Mouse (Mus musculus) CH12.LX (cell line): ENCODE results near the gene 4921504E06Rik. TPM values are rescaled to one million over a fixed set of nuclear protein-coding genes. Genes with fewer than 3 reads are reported as not detected.

Experiments used
- DNase-seq: peaks from one replicate; pipeline ENCODE4 v3.0.0-alpha.2; 2013; ENCODE audit errors: extremely low read depth
- H3K27ac ChIP-seq: 2 replicates; pipeline ENCODE4 v1.5.1; 2012; ENCODE audit warnings: low read depth, mild to moderate bottlenecking, control low read depth, moderate library complexity; ENCODE audit not compliant: insufficient read depth
- H3K27me3 ChIP-seq: replicated peaks from 2 replicates; pipeline ENCODE3; 2012; ENCODE audit warnings: inconsistent platforms
- H3K36me3 ChIP-seq, 2 experiments: replicated peaks in 1 of 2; 2 replicates each; pipeline versions ENCODE3 to v1.6.1; 2012; ENCODE audit warnings: inconsistent platforms in 1 of 2, low read length in 1 of 2, mild to moderate bottlenecking in 1 of 2, mixed read lengths in 1 of 2, moderate library complexity in 1 of 2; ENCODE audit not compliant: control insufficient read depth in 1 of 2, insufficient read depth in 1 of 2
- H3K4me1 ChIP-seq, 2 experiments: 2 replicates each; pipeline ENCODE4 v1.6.1; 2012; ENCODE audit warnings: inconsistent platforms in 1 of 2, moderate library complexity in 1 of 2; ENCODE audit not compliant: insufficient read depth in 2 of 2, control insufficient read depth in 1 of 2
- H3K4me2 ChIP-seq: 2 replicates; pipeline ENCODE4 v1.6.1; 2012; ENCODE audit warnings: low read depth, mild to moderate bottlenecking, control low read depth; ENCODE audit not compliant: poor library complexity, insufficient read depth, severe bottlenecking
- H3K4me3 ChIP-seq, 3 experiments: fragments of 150-350 bp in 1 of 3; sonication (generic) in 1 of 3; replicated peaks in 1 of 3; 2 replicates each; pipeline versions ENCODE3 to v1.5.1; 2011 to 2012; ENCODE audit warnings: low read depth in 2 of 3, low read length in 2 of 3, mild to moderate bottlenecking in 2 of 3, moderate library complexity in 2 of 3, control low read depth in 1 of 3, improper control_type of control experiment in 1 of 3, inconsistent platforms in 1 of 3, mixed read lengths in 1 of 3; ENCODE audit not compliant: poor library complexity in 1 of 3
- H3K79me2 ChIP-seq: replicated peaks from 2 replicates; pipeline ENCODE4 v1.6.1; 2012; ENCODE audit warnings: mild to moderate bottlenecking, moderate library complexity; ENCODE audit not compliant: control insufficient read depth, poor library complexity, insufficient read depth, severe bottlenecking; ENCODE audit errors: extremely low read depth
- H3K9ac ChIP-seq: 2 replicates; pipeline ENCODE4 v1.6.1; 2012; ENCODE audit warnings: low read depth, mild to moderate bottlenecking, control low read depth, moderate library complexity; ENCODE audit not compliant: insufficient read depth
- H3K9me3 ChIP-seq: replicated peaks from 2 replicates; pipeline ENCODE3; 2012; ENCODE audit warnings: low read length, inconsistent platforms, mixed read lengths
- BHLHE40 ChIP-seq: IDR thresholded peaks from 2 replicates; pipeline ENCODE4 v1.6.1; 2011; ENCODE audit warnings: mild to moderate bottlenecking, low read depth, low read length, improper control_type of control experiment
- CHD2 ChIP-seq: IDR thresholded peaks from 2 replicates; pipeline ENCODE4 v1.6.1; 2011; ENCODE audit warnings: low read length, improper control_type of control experiment
- E2F4 ChIP-seq: IDR thresholded peaks from 2 replicates; pipeline ENCODE4 v1.6.1; 2011; ENCODE audit warnings: low read depth, low read length, improper control_type of control experiment; ENCODE audit not compliant: insufficient replicate concordance
- EP300 ChIP-seq: IDR thresholded peaks from 2 replicates; pipeline ENCODE4 v1.6.1; 2011; ENCODE audit warnings: low read length, improper control_type of control experiment
- ETS1 ChIP-seq: conservative IDR thresholded peaks from 2 replicates; pipeline ENCODE4 v1.6.1; 2012; ENCODE audit warnings: low read depth, mild to moderate bottlenecking, inconsistent platforms, low read length, improper control_type of control experiment, moderate library complexity
- GABPA ChIP-seq: IDR thresholded peaks from 2 replicates; pipeline ENCODE4 v1.6.1; 2012; ENCODE audit warnings: low read depth, low read length, improper control_type of control experiment, inconsistent platforms; ENCODE audit not compliant: insufficient replicate concordance
- IRF4 ChIP-seq: IDR thresholded peaks from 2 replicates; pipeline ENCODE4 v1.6.1; 2014; ENCODE audit warnings: low read depth, mild to moderate bottlenecking, inconsistent platforms, low read length, improper control_type of control experiment
- JUN ChIP-seq: IDR thresholded peaks from 2 replicates; pipeline ENCODE4 v1.6.1; 2011; ENCODE audit warnings: low read depth, mild to moderate bottlenecking, low read length, improper control_type of control experiment, moderate library complexity; ENCODE audit not compliant: insufficient read depth
- JUND ChIP-seq: conservative IDR thresholded peaks from 2 replicates; pipeline ENCODE4 v1.6.1; 2011; ENCODE audit warnings: low read depth, low read length, improper control_type of control experiment
- MAFK ChIP-seq: IDR thresholded peaks from 2 replicates; pipeline ENCODE4 v1.6.1; 2011; ENCODE audit warnings: low read length, improper control_type of control experiment; ENCODE audit not compliant: insufficient replicate concordance
- MAX ChIP-seq: IDR thresholded peaks from 2 replicates; pipeline ENCODE4 v1.6.1; 2011; ENCODE audit warnings: low read length, improper control_type of control experiment
- MEF2A ChIP-seq: IDR thresholded peaks from 2 replicates; pipeline ENCODE4 v1.6.1; 2014; ENCODE audit warnings: low read depth, mild to moderate bottlenecking, inconsistent platforms, low read length, improper control_type of control experiment, borderline replicate concordance
- MXI1 ChIP-seq: IDR thresholded peaks from 2 replicates; pipeline ENCODE4 v1.6.1; 2011; ENCODE audit warnings: mild to moderate bottlenecking, low read depth, low read length, improper control_type of control experiment
- MYC ChIP-seq: IDR thresholded peaks from 2 replicates; pipeline ENCODE4 v1.6.1; 2011; ENCODE audit warnings: low read depth, mild to moderate bottlenecking, improper control_type of control experiment, low read length
- POLR2A ChIP-seq: IDR thresholded peaks from 2 replicates; pipeline ENCODE4 v1.6.1; 2011; ENCODE audit warnings: low read depth, mild to moderate bottlenecking, improper control_type of control experiment, low read length
- POLR2AphosphoS2 ChIP-seq: IDR thresholded peaks from 2 replicates; pipeline ENCODE4 v1.6.1; 2011; ENCODE audit warnings: low read depth, low read length, improper control_type of control experiment
- RAD21 ChIP-seq: IDR thresholded peaks from 2 replicates; pipeline ENCODE4 v1.6.1; 2011; ENCODE audit warnings: low read depth, mild to moderate bottlenecking, low read length, improper control_type of control experiment, moderate library complexity
- SIN3A ChIP-seq: IDR thresholded peaks from 2 replicates; pipeline ENCODE4 v1.6.1; 2012; ENCODE audit warnings: low read length, improper control_type of control experiment, inconsistent platforms
- SMC3 ChIP-seq: IDR thresholded peaks from 2 replicates; pipeline ENCODE4 v1.6.1; 2011; ENCODE audit warnings: low read depth, low read length, improper control_type of control experiment
- TBP ChIP-seq: conservative IDR thresholded peaks from 2 replicates; pipeline ENCODE4 v1.6.1; 2011; ENCODE audit warnings: low read depth, low read length, improper control_type of control experiment
- TCF12 ChIP-seq: IDR thresholded peaks from 2 replicates; pipeline ENCODE4 v1.6.1; 2014; ENCODE audit warnings: low read depth, mild to moderate bottlenecking, inconsistent platforms, low read length, improper control_type of control experiment
- UBTF ChIP-seq: IDR thresholded peaks from 2 replicates; pipeline ENCODE4 v1.6.1; 2012; ENCODE audit warnings: low read depth, mild to moderate bottlenecking, inconsistent platforms, low read length, improper control_type of control experiment, moderate library complexity
- USF1 ChIP-seq: IDR thresholded peaks from 2 replicates; pipeline ENCODE4 v1.6.1; 2014; ENCODE audit warnings: low read depth, mild to moderate bottlenecking, inconsistent platforms, low read length, improper control_type of control experiment
- ZC3H11A ChIP-seq: IDR thresholded peaks from 2 replicates; pipeline ENCODE4 v1.6.1; 2012; ENCODE audit warnings: low read depth, mild to moderate bottlenecking, inconsistent platforms, low read length, improper control_type of control experiment
- ZKSCAN1 ChIP-seq: IDR thresholded peaks from 2 replicates; pipeline ENCODE4 v1.6.1; 2012; ENCODE audit warnings: low read depth, inconsistent platforms, low read length, improper control_type of control experiment, borderline replicate concordance
- ZMIZ1 ChIP-seq: IDR thresholded peaks from 2 replicates; pipeline ENCODE4 v1.6.1; 2012; ENCODE audit warnings: low read depth, mild to moderate bottlenecking, inconsistent platforms, low read length, improper control_type of control experiment
- ZNF384 ChIP-seq: IDR thresholded peaks from 2 replicates; pipeline ENCODE4 v1.6.1; 2012; ENCODE audit warnings: low read depth, low read length, improper control_type of control experiment, inconsistent platforms
- dilution Hi-C: fragments of 300-500 bp; cut with MboI; formaldehyde crosslinking; loops from 2 replicates; pipeline ENCODE4 v1.14.3; 2020; ENCODE audit warnings: low sequenced_read_pairs; ENCODE audit not compliant: extremely low pct_unique_long_range_greater_than_20kb, extremely low pct_ligation_motif_present
- in situ Hi-C: fragments of 300-500 bp; cut with MboI; formaldehyde crosslinking; loops from 3 replicates; pipeline ENCODE4 v1.14.3; 2019; ENCODE audit warnings: low sequenced_read_pairs, low pct_ligation_motif_present, low pct_unique_long_range_greater_than_20kb, mixed read lengths
- polyA plus RNA-seq: library from polyadenylated mRNA; unstranded; fragments of >175 nt; gene quantifications from 2 replicates; pipeline ENCODE4 v1.2.1, GENCODE M21; 2012; ENCODE audit warnings: low read depth; ENCODE audit not compliant: insufficient read length
- total RNA-seq, 2 experiments: library from RNA; depleted of rRNA; stranded (reverse); fragments of 300-350 nt in 1 of 2; fragments of >200 nt in 1 of 2; gene quantifications; 2 replicates each; pipeline ENCODE4 v1.2.3; 2012 to 2014

Gene 4921504E06Rik
- total and polyA plus RNA-seq, 3 experiments, result not detected

- H3K27ac ChIP-seq, result no peak overlapping the region
- DNase-seq, result peak; percentile 14
- TF ChIP-seq JUN (no peak), ZKSCAN1 (no peak), SMC3 (no peak), MYC (no peak), ZMIZ1 (no peak), MAX (no peak), MXI1 (no peak), ETS1 (no peak), SIN3A (no peak), MEF2A (no peak), ZC3H11A (no peak), CHD2 (no peak), E2F4 (no peak), POLR2AphosphoS2 (no peak), JUND (no peak), MAFK (no peak), IRF4 (no peak), USF1 (no peak), BHLHE40 (no peak), ZNF384 (no peak)
- TF ChIP-seq, all 38 proteins: peak for 0
- Histone ChIP-seq H3K36me3 (no peaks in the 10 kb centered on the region), H3K27me3 (peaks cover 1% of the 10 kb centered on the region), H3K4me1 (no peaks in the 10 kb centered on the region), H3K4me2 (no peak overlapping the region), H3K9me3 (no peaks in the 10 kb centered on the region), H3K9ac (no peak overlapping the region), H3K79me2 (no peaks in the 10 kb centered on the region), H3K4me3 (no peak overlapping the region)
- dilution Hi-C loops, result no loop called here
- in situ Hi-C loops, result no loop called here
Observed at GRCm38 (mm10) chr2:19429031-19429430, 124.7 kb downstream of the 4921504E06Rik start.

GRCm38 (mm10) chr2:19423086-19423485 lies 130.6 kb downstream of the 4921504E06Rik start:
- H3K36me3 ChIP-seq, result no peaks in the 10 kb centered on the region
- H3K4me2 ChIP-seq, result no peak overlapping the region
- dilution Hi-C loops, result no loop called here
- no peak overlapping the region for H3K4me3 ChIP-seq
- no peaks in the 10 kb centered on the region for H3K9me3 ChIP-seq
- in situ Hi-C loops, result loop anchor here (25.0 kb wide), 1 partner anchor 289 kb away; no protein-coding TSS in a partner anchor
- no peak overlapping the region for H3K27ac ChIP-seq
- no peaks in the 10 kb centered on the region for H3K79me2 ChIP-seq
- no peaks in the 10 kb centered on the region for H3K4me1 ChIP-seq
- no peaks in the 10 kb centered on the region for H3K27me3 ChIP-seq
- DNase-seq, result no peak
- TF ChIP-seq POLR2A (no peak), USF1 (no peak), ZMIZ1 (no peak), UBTF (no peak), TCF12 (no peak), TBP (no peak), EP300 (no peak), GABPA (no peak), RAD21 (no peak), MAFK (no peak), MEF2A (no peak), ZNF384 (no peak)
- no peak overlapping the region for H3K9ac ChIP-seq
